Mouse (Mus musculus) CD8-positive naive resting alpha-beta T cell, adult 2 months (primary cell): Measurements from ENCODE around the gene A930033H14Rik.

Source experiments
- DNase-seq, 2 experiments: peaks; one replicate each; pipeline ENCODE4 v3.0.0; 2022; ENCODE audit warnings: low read depth in 2 of 2, low spot score in 2 of 2

A930033H14Rik gene

GRCm38 (mm10) chr10:69237781-69238180 is 24.9 kb upstream of the A930033H14Rik start:
- no peak for DNase-seq

- DNase-seq: no peak
Measured at GRCm38 (mm10) chr10:69237185-69237584, 24.3 kb upstream of the A930033H14Rik start.

- DNase-seq: no peak
Measured at GRCm38 (mm10) chr10:69225951-69226350, 13.1 kb upstream of the A930033H14Rik start.

- no peak for DNase-seq
Measured at GRCm38 (mm10) chr10:69225471-69225870, 12.6 kb upstream of the A930033H14Rik start.

GRCm38 (mm10) chr10:69224276-69224675 is 11.4 kb upstream of the A930033H14Rik start:
- no peak for DNase-seq

GRCm38 (mm10) chr10:69223232-69223631 is 10.3 kb upstream of the A930033H14Rik start:
- DNase-seq: no peak

GRCm38 (mm10) chr10:69221955-69222354 is 9.1 kb upstream of the A930033H14Rik start:
- DNase-seq: no peak

GRCm38 (mm10) chr10:69221148-69221547 is 8.2 kb upstream of the A930033H14Rik start:
- DNase-seq: no peak

GRCm38 (mm10) chr10:69220296-69220695 is 7.4 kb upstream of the A930033H14Rik start:
- no peak for DNase-seq

GRCm38 (mm10) chr10:69219289-69219626 is 6.4 kb upstream of the A930033H14Rik start:
- DNase-seq: no peak

- no peak for DNase-seq
Measured at GRCm38 (mm10) chr10:69218458-69219288, 5.8 kb upstream of the A930033H14Rik start.

- DNase-seq: no peak
Measured at GRCm38 (mm10) chr10:69217127-69217690, 4.3 kb upstream of the A930033H14Rik start.

- no peak for DNase-seq
Measured at GRCm38 (mm10) chr10:69213986-69214385, 1.1 kb upstream of the A930033H14Rik start.

GRCm38 (mm10) chr10:69213451-69213877 is 566 bp upstream of the A930033H14Rik start:
- DNase-seq: no peak

- DNase-seq: no peak
Measured at GRCm38 (mm10) chr10:69211976-69212375, 922 bp downstream of the A930033H14Rik start.

GRCm38 (mm10) chr10:69211560-69211959 is 1.3 kb downstream of the A930033H14Rik start:
- no peak for DNase-seq

GRCm38 (mm10) chr10:69210659-69211058 is 2.2 kb downstream of the A930033H14Rik start:
- no peak for DNase-seq

- no peak for DNase-seq
Measured at GRCm38 (mm10) chr10:69210006-69210405, 2.9 kb downstream of the A930033H14Rik start.

- DNase-seq: no peak
Measured at GRCm38 (mm10) chr10:69208705-69209104, 4.2 kb downstream of the A930033H14Rik start.

GRCm38 (mm10) chr10:69207981-69208630 is 4.8 kb downstream of the A930033H14Rik start:
- no peak for DNase-seq

- no peak for DNase-seq
Measured at GRCm38 (mm10) chr10:69207481-69207880, 5.4 kb downstream of the A930033H14Rik start.

GRCm38 (mm10) chr10:69206081-69206480 is 6.8 kb downstream of the A930033H14Rik start:
- DNase-seq: no peak
